Mouse (Mus musculus): ENCODE measurements around the gene Neurl1b. TPM values are rescaled to one million over a fixed set of nuclear protein-coding genes. Genes with fewer than 3 reads are reported as not detected.

Neurl1b gene
- polyA plus RNA-seq, 1 experiment: 7.9 TPM

DNA sequence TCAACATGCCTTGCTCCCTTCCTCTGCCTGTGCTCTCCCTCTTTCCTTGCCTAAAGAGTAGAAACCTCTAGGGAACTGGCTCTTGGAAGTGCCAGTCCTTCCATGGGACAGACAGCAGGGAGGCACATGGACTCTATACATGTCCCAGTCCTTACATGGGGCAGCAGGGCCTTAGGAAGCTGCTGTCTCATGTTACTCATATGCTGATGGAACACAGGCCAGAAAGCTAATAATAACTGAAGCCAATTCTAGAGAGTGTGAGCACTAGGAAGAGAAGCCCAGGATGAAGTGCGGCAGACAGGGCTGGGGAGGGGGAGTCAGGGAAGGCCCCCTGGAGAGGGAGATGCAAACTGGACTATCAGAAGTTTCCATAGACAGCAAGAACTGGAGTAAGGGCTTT is 38.2 kb upstream of the Neurl1b start:
- TF ChIP-seq CTCF (IDR thresholded peaks at IDR 0.05; ENCODE audit: extremely low read depth, insufficient read depth, insufficient read length, insufficient replicate concordance): no peak
- TF ChIP-seq POLR2A (IDR thresholded peaks at IDR 0.05; ENCODE audit: low read depth, low read length): no peak
- Histone ChIP-seq H3K36me3 (ENCODE audit: control insufficient read depth, insufficient read depth, low read length) (no peaks in the 10 kb centered on the region), H3K4me1 (ENCODE audit: control insufficient read depth, insufficient read depth, insufficient read length) (peaks cover 5% of the 10 kb centered on the region; the same call in 1 of the 2 replicates), H3K27ac (ENCODE audit: insufficient read depth, low read length) (no peak overlapping the region), H3K4me3 (ENCODE audit: extremely low read depth, insufficient read depth, insufficient read length) (no peak overlapping the region), H3K27me3 (ENCODE audit: control insufficient read depth, insufficient read depth, low read length) (no peaks in the 10 kb centered on the region)
- DNase-seq (ENCODE audit: low read depth in 1 of 2, low spot score in 2 of 2): no peak
- WGBS: 93% methylated on average over 1 of the region's 1 CpGs

DNA sequence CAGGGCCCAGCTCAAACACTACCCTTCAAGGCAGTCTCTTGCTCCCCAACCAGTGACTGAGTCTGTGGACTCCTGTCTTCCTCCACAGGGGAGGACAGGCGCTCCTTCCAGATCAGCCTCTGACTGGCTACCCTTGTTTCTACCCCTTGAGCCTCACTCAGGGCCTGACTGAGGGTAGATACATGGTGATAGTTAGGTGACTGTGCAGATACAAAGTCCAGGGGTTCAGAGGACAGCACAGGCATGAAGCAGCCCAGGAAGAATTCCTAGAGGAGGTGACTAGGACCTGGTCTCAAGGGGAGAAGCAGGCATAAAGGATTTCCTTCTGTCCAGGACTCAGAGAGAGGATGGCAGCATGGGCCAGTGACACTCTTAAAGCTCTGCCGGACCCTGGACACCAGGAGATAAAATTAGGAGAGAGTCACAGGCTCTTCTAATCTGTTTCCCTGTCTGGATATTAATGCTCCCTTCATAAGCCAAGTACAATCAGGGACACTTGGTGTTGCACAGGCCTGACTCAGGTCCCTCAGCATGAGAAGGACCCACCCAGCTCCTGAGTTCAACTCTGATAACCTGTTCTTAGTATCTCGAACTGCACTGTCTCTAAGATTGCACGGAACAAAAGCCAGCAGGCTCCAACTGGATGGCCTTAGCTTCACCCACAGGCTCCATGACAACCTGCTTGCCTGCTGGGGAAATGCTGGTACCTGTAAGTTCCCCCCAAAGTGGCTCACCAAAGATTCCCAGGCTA is 37.5 kb upstream of the Neurl1b start:
- H3K27ac ChIP-seq (ENCODE audit: insufficient read depth, low read length): no peak overlapping the region
- peaks cover 5% of the 10 kb centered on the region; the same call in 1 of the 2 replicates for H3K4me1 ChIP-seq (ENCODE audit: control insufficient read depth, insufficient read depth, insufficient read length)
- WGBS: 94% methylated on average over 4 of the region's 4 CpGs
- H3K4me3 ChIP-seq (ENCODE audit: extremely low read depth, insufficient read depth, insufficient read length): no peak overlapping the region
- no peaks in the 10 kb centered on the region for H3K36me3 ChIP-seq (ENCODE audit: control insufficient read depth, insufficient read depth, low read length)
- no peak for TF ChIP-seq CTCF (IDR thresholded peaks at IDR 0.05; ENCODE audit: extremely low read depth, insufficient read depth, insufficient read length, insufficient replicate concordance)
- no peak for TF ChIP-seq POLR2A (IDR thresholded peaks at IDR 0.05; ENCODE audit: low read depth, low read length)
- H3K27me3 ChIP-seq (ENCODE audit: control insufficient read depth, insufficient read depth, low read length): no peaks in the 10 kb centered on the region
- no peak for DNase-seq (ENCODE audit: low read depth in 1 of 2, low spot score in 2 of 2)

DNA sequence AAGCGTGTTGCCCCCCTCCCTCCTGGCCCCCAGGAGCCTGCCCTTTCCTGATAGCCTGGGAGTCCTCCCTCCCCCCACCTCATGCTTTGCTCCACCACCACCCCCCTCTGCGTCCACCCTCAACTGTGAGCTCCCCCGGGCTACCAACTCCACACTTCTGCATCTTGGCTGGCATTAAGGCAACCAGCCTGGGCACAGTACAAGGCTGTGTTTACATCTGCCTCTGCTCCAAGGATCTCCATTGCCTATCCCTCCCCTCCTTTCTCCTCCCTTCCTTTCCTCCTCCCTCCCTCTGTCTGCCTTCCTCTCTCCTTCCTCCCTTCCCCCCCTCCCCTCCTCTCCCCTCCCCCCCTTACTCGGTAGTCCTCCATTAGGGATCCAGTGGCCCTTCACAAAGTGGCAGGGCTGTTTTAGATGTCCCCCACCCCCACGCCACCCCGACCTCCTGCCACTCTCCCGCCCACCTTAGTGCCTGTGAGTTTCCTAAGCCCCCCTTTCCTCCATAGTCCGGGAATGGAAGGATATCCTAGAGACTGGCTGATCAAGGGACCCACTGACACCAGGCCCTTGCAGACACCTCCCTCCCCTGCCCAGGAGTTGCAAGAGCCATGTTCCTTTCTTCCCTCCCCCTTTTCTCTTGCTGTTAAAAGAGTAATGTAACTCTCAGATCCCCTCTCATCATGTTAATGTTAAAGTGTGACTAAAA is 34.2 kb upstream of the Neurl1b start:
- no peak for DNase-seq (ENCODE audit: low read depth in 1 of 2, low spot score in 2 of 2)
- Histone ChIP-seq H3K27ac (ENCODE audit: insufficient read depth, low read length) (no peak overlapping the region), H3K4me1 (ENCODE audit: control insufficient read depth, insufficient read depth, insufficient read length) (peaks cover 5% of the 10 kb centered on the region; the same call in 1 of the 2 replicates), H3K4me3 (ENCODE audit: extremely low read depth, insufficient read depth, insufficient read length) (no peak overlapping the region), H3K27me3 (ENCODE audit: control insufficient read depth, insufficient read depth, low read length) (no peaks in the 10 kb centered on the region), H3K36me3 (ENCODE audit: control insufficient read depth, insufficient read depth, low read length) (no peaks in the 10 kb centered on the region)
- TF ChIP-seq POLR2A (IDR thresholded peaks at IDR 0.05; ENCODE audit: low read depth, low read length) (no peak), CTCF (IDR thresholded peaks at IDR 0.05; ENCODE audit: extremely low read depth, insufficient read depth, insufficient read length, insufficient replicate concordance) (no peak)
- 36% methylated on average over 7 of the region's 8 CpGs for WGBS

DNA sequence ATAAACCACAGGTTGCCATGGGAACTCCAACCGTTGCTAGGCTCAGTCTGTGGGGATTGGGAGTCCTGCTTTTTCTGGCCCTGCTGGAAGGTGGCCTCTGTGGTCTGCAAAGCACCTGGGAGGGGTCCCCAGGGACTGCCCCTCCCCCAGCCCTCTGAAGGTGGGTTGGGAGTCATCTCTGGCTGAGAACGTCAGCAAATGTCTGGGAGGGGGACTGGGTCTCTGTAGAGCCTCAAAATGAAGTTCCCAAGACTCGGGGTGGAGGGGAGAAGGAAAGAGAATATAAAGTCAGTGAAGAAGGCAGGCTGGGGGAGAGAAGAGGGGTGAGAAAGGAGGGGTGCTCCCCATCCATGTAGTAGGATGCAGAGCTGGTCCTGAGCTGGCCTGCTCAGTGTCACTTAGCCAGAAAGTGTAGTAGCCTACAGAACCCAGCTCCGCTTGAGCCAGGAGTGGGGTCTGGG is 33.6 kb upstream of the Neurl1b start:
- DNase-seq (ENCODE audit: low read depth in 1 of 2, low spot score in 2 of 2): no peak
- TF ChIP-seq CTCF (IDR thresholded peaks at IDR 0.05; ENCODE audit: extremely low read depth, insufficient read depth, insufficient read length, insufficient replicate concordance) (no peak), POLR2A (IDR thresholded peaks at IDR 0.05; ENCODE audit: low read depth, low read length) (no peak)
- 23% methylated on average over 4 of the region's 4 CpGs for WGBS
- H3K27ac ChIP-seq (ENCODE audit: insufficient read depth, low read length): no peak overlapping the region
- H3K36me3 ChIP-seq (ENCODE audit: control insufficient read depth, insufficient read depth, low read length): no peaks in the 10 kb centered on the region
- no peak overlapping the region for H3K4me3 ChIP-seq (ENCODE audit: extremely low read depth, insufficient read depth, insufficient read length)
- H3K4me1 ChIP-seq (ENCODE audit: control insufficient read depth, insufficient read depth, insufficient read length): peaks cover 5% of the 10 kb centered on the region; the same call in 1 of the 2 replicates
- no peaks in the 10 kb centered on the region for H3K27me3 ChIP-seq (ENCODE audit: control insufficient read depth, insufficient read depth, low read length)

DNA sequence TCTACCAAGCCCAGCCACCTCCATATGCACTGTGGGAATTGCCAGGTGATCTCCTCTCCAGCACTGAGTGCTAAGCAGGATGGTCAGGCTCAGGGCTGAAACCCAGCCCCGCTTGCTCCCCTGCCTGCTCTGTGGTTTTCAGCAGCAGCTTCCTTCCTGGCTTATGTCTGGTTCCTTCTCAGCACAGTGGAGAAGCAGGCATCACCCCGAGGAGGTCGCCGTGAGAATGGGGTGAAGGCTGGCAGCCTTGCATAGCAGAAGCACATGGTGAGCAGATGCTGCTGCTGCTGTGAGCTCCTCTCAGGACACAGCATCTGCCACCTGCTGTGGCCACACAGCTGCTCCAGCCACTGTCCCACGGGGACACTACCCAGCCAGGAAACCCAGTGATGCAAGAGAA is 33.0 kb upstream of the Neurl1b start:
- Histone ChIP-seq H3K27ac (ENCODE audit: insufficient read depth, low read length) (no peak overlapping the region), H3K4me1 (ENCODE audit: control insufficient read depth, insufficient read depth, insufficient read length) (peaks cover 5% of the 10 kb centered on the region; the same call in 1 of the 2 replicates), H3K36me3 (ENCODE audit: control insufficient read depth, insufficient read depth, low read length) (no peaks in the 10 kb centered on the region), H3K4me3 (ENCODE audit: extremely low read depth, insufficient read depth, insufficient read length) (no peak overlapping the region), H3K27me3 (ENCODE audit: control insufficient read depth, insufficient read depth, low read length) (no peaks in the 10 kb centered on the region)
- DNase-seq (ENCODE audit: low read depth in 1 of 2, low spot score in 2 of 2): no peak
- 8% methylated on average over 5 of the region's 5 CpGs for WGBS
- no peak for TF ChIP-seq CTCF (IDR thresholded peaks at IDR 0.05; ENCODE audit: extremely low read depth, insufficient read depth, insufficient read length, insufficient replicate concordance)
- no peak for TF ChIP-seq POLR2A (IDR thresholded peaks at IDR 0.05; ENCODE audit: low read depth, low read length)

DNA sequence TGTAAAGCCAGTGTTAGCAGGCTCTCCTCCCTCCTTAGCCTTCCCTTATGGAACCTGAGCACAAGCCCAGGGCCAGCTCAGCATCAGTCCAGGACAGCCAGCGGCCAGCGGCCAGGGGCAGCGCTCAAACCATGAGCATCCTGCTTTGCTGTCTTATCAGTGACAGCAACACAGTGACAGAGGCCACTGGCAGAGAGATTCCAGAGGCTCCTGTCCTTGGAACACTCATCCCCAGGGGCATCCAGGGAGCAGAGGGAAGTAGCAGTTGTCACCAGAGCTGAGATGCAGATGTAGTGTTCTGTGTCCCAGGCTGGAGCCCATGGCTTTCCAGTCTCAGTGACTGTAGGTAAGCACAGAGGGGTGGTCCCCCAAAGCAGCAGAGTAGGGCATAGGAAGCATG is 32.5 kb upstream of the Neurl1b start:
- no peak overlapping the region for H3K27ac ChIP-seq (ENCODE audit: insufficient read depth, low read length)
- no peak for TF ChIP-seq POLR2A (IDR thresholded peaks at IDR 0.05; ENCODE audit: low read depth, low read length)
- no peak for TF ChIP-seq CTCF (IDR thresholded peaks at IDR 0.05; ENCODE audit: extremely low read depth, insufficient read depth, insufficient read length, insufficient replicate concordance)
- 81% methylated on average over 3 of the region's 3 CpGs for WGBS

More for the DNA sequence above, 32.5 kb upstream of the Neurl1b start:
- Histone ChIP-seq H3K27me3 (ENCODE audit: control insufficient read depth, insufficient read depth, low read length) (no peaks in the 10 kb centered on the region), H3K4me3 (ENCODE audit: extremely low read depth, insufficient read depth, insufficient read length) (no peak overlapping the region), H3K36me3 (ENCODE audit: control insufficient read depth, insufficient read depth, low read length) (no peaks in the 10 kb centered on the region), H3K4me1 (ENCODE audit: control insufficient read depth, insufficient read depth, insufficient read length) (peaks cover 5% of the 10 kb centered on the region; the same call in 1 of the 2 replicates)
- DNase-seq (ENCODE audit: low read depth in 1 of 2, low spot score in 2 of 2): no peak
